Mouse (Mus musculus): Measurements from ENCODE around the gene Rnf227.

GRCm38 (mm10) chr11:69362479-69362878 lies 22.2 kb downstream of the Rnf227 start:
- TF ChIP-seq POLR2A (IDR thresholded peaks at IDR 0.05; ENCODE audit: extremely low read depth, insufficient read depth, low read length) (no peak), CTCF (IDR thresholded peaks at IDR 0.05; ENCODE audit: extremely low read depth, insufficient read depth, low read length) (no peak)

Data from cortical plate, adult 2 months (tissue).